Mouse (Mus musculus): ENCODE measurements around the gene Ptger3. TPM values are rescaled to one million over a fixed set of nuclear protein-coding genes. Genes with fewer than 3 reads are reported as not detected.

Gene Ptger3
- 15.8 and 18.0 TPM in 2 replicates for polyA plus RNA-seq (2014; fragmentation: Nextera tagmentation; extraction: Ambion mirVana)

- DNase-seq (ENCODE audit: low spot score) (peak; percentile 65), ATAC-seq (replicated peaks; ENCODE audit: low FRiP score) (peak; percentile 72)
- H3K27me3 ChIP-seq (replicated peaks; ENCODE audit: control insufficient read depth, insufficient read depth, low read length): peaks cover 17% of the 10 kb centered on the region
- 1% methylated on average over 84 of the region's 84 CpGs for WGBS
- peak within 1 kb of the TSS; percentile 100 for H3K4me2 ChIP-seq
- H3K9ac ChIP-seq (ENCODE audit: low read depth, low read length): peak within 1 kb of the TSS; percentile 61
- peak within 1 kb of the TSS; percentile 63 for H3K4me3 ChIP-seq (ENCODE audit: low read depth, low read length)
- H3K27ac ChIP-seq (ENCODE audit: low read depth, low read length): no peak within 1 kb of the TSS
- H3K4me1 ChIP-seq (replicated peaks; ENCODE audit: control insufficient read depth, insufficient read depth, low read length): peaks cover 10% of the 10 kb centered on the region; the same call in 1 of the 2 replicates
- no peaks in the 10 kb centered on the region for H3K36me3 ChIP-seq (ENCODE audit: control insufficient read depth, insufficient read depth, low read length)
- H3K9me3 ChIP-seq (ENCODE audit: control insufficient read depth, low read length): no peaks in the 10 kb centered on the region
Observed at GRCm38 (mm10) chr3:157566725-157567565, at the start of gene Ptger3. Ptger3 (plus strand) TSS chr3:157566892.

GRCm38 (mm10) chr3:157517992-157518391, 48.7 kb upstream of the Ptger3 start:
- H3K27ac ChIP-seq (ENCODE audit: low read depth, low read length): no peak overlapping the region
- H3K4me2 ChIP-seq: no peak overlapping the region
- H3K4me1 ChIP-seq (replicated peaks; ENCODE audit: control insufficient read depth, insufficient read depth, low read length): 0 out of 2 replicates have a peak, but pooled peaks cover 3% of the 10 kb centered on the region
- no peaks in the 10 kb centered on the region; the same call in 1 of the 2 replicates for H3K27me3 ChIP-seq (replicated peaks; ENCODE audit: control insufficient read depth, insufficient read depth, low read length)
- no peaks in the 10 kb centered on the region for H3K9me3 ChIP-seq (ENCODE audit: control insufficient read depth, low read length)
- DNase-seq (ENCODE audit: low spot score) (no peak), ATAC-seq (replicated peaks; ENCODE audit: low FRiP score) (peak; percentile 66)
- H3K4me3 ChIP-seq (ENCODE audit: low read depth, low read length): no peak overlapping the region
- H3K36me3 ChIP-seq (ENCODE audit: control insufficient read depth, insufficient read depth, low read length): no peaks in the 10 kb centered on the region
- WGBS: 35% methylated on average over 2 of the region's 2 CpGs
- no peak overlapping the region for H3K9ac ChIP-seq (ENCODE audit: low read depth, low read length)

- Histone ChIP-seq H3K4me2 (no peak overlapping the region), H3K27me3 (replicated peaks; ENCODE audit: control insufficient read depth, insufficient read depth, low read length) (no peaks in the 10 kb centered on the region; the same call in 1 of the 2 replicates), H3K9me3 (ENCODE audit: control insufficient read depth, low read length) (no peaks in the 10 kb centered on the region), H3K27ac (ENCODE audit: low read depth, low read length) (no peak overlapping the region), H3K4me3 (ENCODE audit: low read depth, low read length) (no peak overlapping the region), H3K4me1 (replicated peaks; ENCODE audit: control insufficient read depth, insufficient read depth, low read length) (0 out of 2 replicates have a peak, but pooled peaks cover 3% of the 10 kb centered on the region), H3K36me3 (ENCODE audit: control insufficient read depth, insufficient read depth, low read length) (no peaks in the 10 kb centered on the region), H3K9ac (ENCODE audit: low read depth, low read length) (no peak overlapping the region)
- ATAC-seq (replicated peaks; ENCODE audit: low FRiP score) (no peak), DNase-seq (ENCODE audit: low spot score) (no peak)
- 3% methylated on average over 1 of the region's 1 CpGs for WGBS
Observed at GRCm38 (mm10) chr3:157520433-157520832, 46.3 kb upstream of the Ptger3 start.

- Histone ChIP-seq H3K27me3 (replicated peaks; ENCODE audit: control insufficient read depth, insufficient read depth, low read length) (peaks cover 2% of the 10 kb centered on the region; the same call in 1 of the 2 replicates), H3K4me2 (no peak overlapping the region), H3K9ac (ENCODE audit: low read depth, low read length) (no peak overlapping the region), H3K36me3 (ENCODE audit: control insufficient read depth, insufficient read depth, low read length) (no peaks in the 10 kb centered on the region), H3K4me1 (replicated peaks; ENCODE audit: control insufficient read depth, insufficient read depth, low read length) (no peaks in the 10 kb centered on the region), H3K4me3 (ENCODE audit: low read depth, low read length) (no peak overlapping the region), H3K9me3 (ENCODE audit: control insufficient read depth, low read length) (no peaks in the 10 kb centered on the region), H3K27ac (ENCODE audit: low read depth, low read length) (no peak overlapping the region)
- ATAC-seq (replicated peaks; ENCODE audit: low FRiP score) (no peak), DNase-seq (ENCODE audit: low spot score) (no peak)
- WGBS: 21% methylated on average over 1 of the region's 1 CpGs
Observed at GRCm38 (mm10) chr3:157523834-157524233, 42.9 kb upstream of the Ptger3 start.

GRCm38 (mm10) chr3:157531585-157531984, 35.1 kb upstream of the Ptger3 start:
- Histone ChIP-seq H3K9me3 (ENCODE audit: control insufficient read depth, low read length) (no peaks in the 10 kb centered on the region), H3K4me1 (replicated peaks; ENCODE audit: control insufficient read depth, insufficient read depth, low read length) (peaks cover 7% of the 10 kb centered on the region; the same call in 1 of the 2 replicates), H3K27me3 (replicated peaks; ENCODE audit: control insufficient read depth, insufficient read depth, low read length) (peaks cover 15% of the 10 kb centered on the region), H3K4me2 (no peak overlapping the region), H3K27ac (ENCODE audit: low read depth, low read length) (no peak overlapping the region), H3K36me3 (ENCODE audit: control insufficient read depth, insufficient read depth, low read length) (no peaks in the 10 kb centered on the region; the same call in 1 of the 2 replicates), H3K9ac (ENCODE audit: low read depth, low read length) (no peak overlapping the region), H3K4me3 (ENCODE audit: low read depth, low read length) (no peak overlapping the region)
- DNase-seq (ENCODE audit: low spot score) (no peak), ATAC-seq (replicated peaks; ENCODE audit: low FRiP score) (no peak)
- WGBS: 68% methylated on average over 2 of the region's 2 CpGs

- H3K36me3 ChIP-seq (ENCODE audit: control insufficient read depth, insufficient read depth, low read length): peaks cover 7% of the 10 kb centered on the region; the same call in 1 of the 2 replicates
Observed at GRCm38 (mm10) chr3:157533964-157534785, 32.5 kb upstream of the Ptger3 start, which contains the start of gene Zranb2. Zranb2 (plus strand) TSS chr3:157534160.

GRCm38 (mm10) chr3:157534786-157535415, 31.8 kb upstream of the Ptger3 start:
- Histone ChIP-seq H3K9ac (ENCODE audit: low read depth, low read length) (peak overlapping the region; percentile 96), H3K27me3 (replicated peaks; ENCODE audit: control insufficient read depth, insufficient read depth, low read length) (peaks cover 13% of the 10 kb centered on the region), H3K36me3 (ENCODE audit: control insufficient read depth, insufficient read depth, low read length) (peaks cover 8% of the 10 kb centered on the region; the same call in 1 of the 2 replicates), H3K4me1 (replicated peaks; ENCODE audit: control insufficient read depth, insufficient read depth, low read length) (peaks cover 7% of the 10 kb centered on the region; the same call in 1 of the 2 replicates), H3K4me3 (ENCODE audit: low read depth, low read length) (peak overlapping the region; percentile 91), H3K9me3 (ENCODE audit: control insufficient read depth, low read length) (no peaks in the 10 kb centered on the region), H3K27ac (ENCODE audit: low read depth, low read length) (peak overlapping the region; percentile 89), H3K4me2 (peak overlapping the region; percentile 79)
- 3% methylated on average over 15 of the region's 15 CpGs for WGBS
- ATAC-seq (replicated peaks; ENCODE audit: low FRiP score): peak; percentile 78
- DNase-seq (ENCODE audit: low spot score): no peak

More at GRCm38 (mm10) chr3:157533964-157534785, 32.5 kb upstream of the Ptger3 start, which contains the start of gene Zranb2:
- peak within 1 kb of the TSS; percentile 79 for H3K4me2 ChIP-seq
- peak within 1 kb of the TSS; percentile 96 for H3K9ac ChIP-seq (ENCODE audit: low read depth, low read length)
- peaks cover 7% of the 10 kb centered on the region; the same call in 1 of the 2 replicates for H3K4me1 ChIP-seq (replicated peaks; ENCODE audit: control insufficient read depth, insufficient read depth, low read length)
- peaks cover 15% of the 10 kb centered on the region for H3K27me3 ChIP-seq (replicated peaks; ENCODE audit: control insufficient read depth, insufficient read depth, low read length)
- ATAC-seq (replicated peaks; ENCODE audit: low FRiP score): peak; percentile 89
- peak; percentile 94 for DNase-seq (ENCODE audit: low spot score)
- under 1% methylated on average over 88 of the region's 91 CpGs for WGBS
- peak within 1 kb of the TSS; percentile 89 for H3K27ac ChIP-seq (ENCODE audit: low read depth, low read length)
- no peaks in the 10 kb centered on the region for H3K9me3 ChIP-seq (ENCODE audit: control insufficient read depth, low read length)
- peak within 1 kb of the TSS; percentile 91 for H3K4me3 ChIP-seq (ENCODE audit: low read depth, low read length)

- DNase-seq (ENCODE audit: low spot score) (no peak), ATAC-seq (replicated peaks; ENCODE audit: low FRiP score) (0 out of 2 replicates have a peak, but pooled peaks have one; percentile 12)
- Histone ChIP-seq H3K9me3 (ENCODE audit: control insufficient read depth, low read length) (no peaks in the 10 kb centered on the region), H3K4me3 (ENCODE audit: low read depth, low read length) (no peak overlapping the region), H3K4me2 (no peak overlapping the region), H3K9ac (ENCODE audit: low read depth, low read length) (no peak overlapping the region), H3K4me1 (replicated peaks; ENCODE audit: control insufficient read depth, insufficient read depth, low read length) (no peaks in the 10 kb centered on the region), H3K27me3 (replicated peaks; ENCODE audit: control insufficient read depth, insufficient read depth, low read length) (no peaks in the 10 kb centered on the region), H3K27ac (ENCODE audit: low read depth, low read length) (no peak overlapping the region), H3K36me3 (ENCODE audit: control insufficient read depth, insufficient read depth, low read length) (peaks cover 27% of the 10 kb centered on the region)
- 94% methylated on average over 2 of the region's 2 CpGs for WGBS
Observed at GRCm38 (mm10) chr3:157549323-157549722, 17.4 kb upstream of the Ptger3 start.
